Mouse (Mus musculus) embryonic facial prominence, embryonic 14.5 days (tissue): ENCODE measurements around the gene Gsta4. TPM values are rescaled to one million over a fixed set of nuclear protein-coding genes. Genes with fewer than 3 reads are reported as not detected.
"Not testable (repeated sequence)": the region's sequence is repeated elsewhere in the genome, so short reads cannot be mapped to it uniquely, and the experiment has no call there.

Source experiments
- ATAC-seq: fragments of 200-750 bp; cut with Nextera tagmentation; 2 replicates; pipeline ENCODE4 v1.8.0; 2017; ENCODE audit warnings: low read depth, moderate number of reproducible peaks, moderate TSS enrichment
- DNase-seq: peaks from one replicate; pipeline ENCODE4 v3.0.0-alpha.2; 2015; ENCODE audit warnings: low spot score
- H3K27ac ChIP-seq: fragments of 300-500 bp; sonication (generic); replicated peaks from 2 replicates; pipeline ENCODE4 v1.5.1; 2014; ENCODE audit warnings: low read depth, mild to moderate bottlenecking, low read length, moderate library complexity
- H3K27me3 ChIP-seq: fragments of 300-500 bp; sonication (generic); replicated peaks from 2 replicates; pipeline ENCODE4 v1.6.1; 2014; ENCODE audit warnings: low read length; ENCODE audit not compliant: control insufficient read depth, insufficient read depth
- H3K36me3 ChIP-seq: fragments of 300-500 bp; sonication (generic); 2 replicates; pipeline ENCODE4 v1.6.1; 2014; ENCODE audit warnings: low read length, mixed read lengths; ENCODE audit not compliant: control insufficient read depth, insufficient read depth
- H3K4me1 ChIP-seq: fragments of 300-500 bp; sonication (generic); 2 replicates; pipeline ENCODE4 v1.6.1; 2014; ENCODE audit warnings: antibody characterized with exemption, low read length; ENCODE audit not compliant: control insufficient read depth, insufficient read depth
- H3K4me2 ChIP-seq: fragments of 300-500 bp; sonication (generic); 2 replicates; pipeline ENCODE4 v1.6.1; 2014; ENCODE audit warnings: low read depth, mild to moderate bottlenecking, low read length, moderate library complexity, mixed read lengths
- H3K4me3 ChIP-seq: fragments of 300-500 bp; sonication (generic); 2 replicates; pipeline ENCODE4 v1.5.1; 2014; ENCODE audit warnings: low read depth, mild to moderate bottlenecking, low read length
- H3K9ac ChIP-seq: fragments of 300-500 bp; sonication (generic); 2 replicates; pipeline ENCODE4 v1.6.1; 2014; ENCODE audit warnings: low read depth, mild to moderate bottlenecking, low read length, moderate library complexity, mixed read lengths
- H3K9me3 ChIP-seq: fragments of 300-500 bp; sonication (generic); 2 replicates; pipeline ENCODE4 v1.6.1; 2016; ENCODE audit warnings: low read length; ENCODE audit not compliant: control insufficient read depth
- WGBS: fragments of 180-500 bp; shearing (Covaris S2); extraction: QIAGEN DNeasy Blood & Tissue Kit; methylation state at CpG from one replicate; pipeline ENCODE4 v1.1.7; 2014; 5-methylcytosine and 5-hydroxymethylcytosine counted together
- polyA plus RNA-seq: library from polyadenylated mRNA; unstranded; fragments of >200 nt; fragmentation: Nextera tagmentation; extraction: Ambion mirVana; gene quantifications from 2 replicates; pipeline ENCODE4 v1.2.1, GENCODE M21; 2014

Gene Gsta4
- polyA plus RNA-seq, 1 experiment from 2014 or later, result 70.7 TPM

GRCm38 (mm10) chr9:78228122-78228521, 45.5 kb downstream of the Gsta4 start:
- Histone ChIP-seq H3K4me2 (no peak overlapping the region), H3K4me3 (no peak overlapping the region), H3K4me1 (no peaks in the 10 kb centered on the region), H3K36me3 (no peaks in the 10 kb centered on the region), H3K9me3 (no peaks in the 10 kb centered on the region), H3K27me3 (no peaks in the 10 kb centered on the region), H3K9ac (no peak overlapping the region), H3K27ac (no peak overlapping the region)
- ATAC-seq (no peak), DNase-seq (no peak)
- WGBS, result 92% methylated on average over 2 of the region's 2 CpGs

GRCm38 (mm10) chr9:78229658-78230057, 47.1 kb downstream of the Gsta4 start:
- H3K9me3 ChIP-seq, H3K4me2 ChIP-seq, H3K4me1 ChIP-seq, H3K27me3 ChIP-seq, H3K9ac ChIP-seq, DNase-seq, H3K27ac ChIP-seq, H3K36me3 ChIP-seq, H3K4me3 ChIP-seq, ATAC-seq: not testable (repeated sequence)
- 34% methylated on average over 3 of the region's 3 CpGs for WGBS

GRCm38 (mm10) chr9:78230461-78230860, 47.9 kb downstream of the Gsta4 start, which contains the start of gene Gsta1:
Gene Gsta1, plus strand, starts transcription at chr9:78230656.
- H3K4me2 ChIP-seq, H3K4me3 ChIP-seq, H3K9ac ChIP-seq, ATAC-seq, DNase-seq, H3K4me1 ChIP-seq, H3K27ac ChIP-seq, H3K36me3 ChIP-seq, H3K9me3 ChIP-seq, H3K27me3 ChIP-seq: not testable (repeated sequence)
- WGBS, result 79% methylated on average over 1 of the region's 3 CpGs

- not testable (repeated sequence) for ATAC-seq, H3K9ac ChIP-seq, H3K27me3 ChIP-seq, H3K4me2 ChIP-seq, H3K4me1 ChIP-seq, H3K9me3 ChIP-seq, H3K36me3 ChIP-seq, H3K4me3 ChIP-seq, H3K27ac ChIP-seq, DNase-seq
- WGBS, result no CpG with 5 or more reads among the region's 10 CpGs
Measured at GRCm38 (mm10) chr9:78233121-78233695, 50.6 kb downstream of the Gsta4 start.

GRCm38 (mm10) chr9:78255683-78256470, 73.3 kb downstream of the Gsta4 start:
- not testable (repeated sequence) for H3K4me2 ChIP-seq, H3K27ac ChIP-seq, H3K36me3 ChIP-seq, H3K4me1 ChIP-seq, H3K4me3 ChIP-seq, H3K9ac ChIP-seq, H3K9me3 ChIP-seq, DNase-seq, ATAC-seq, H3K27me3 ChIP-seq
- 54% methylated on average over 3 of the region's 4 CpGs for WGBS

GRCm38 (mm10) chr9:78256914-78257313, 74.3 kb downstream of the Gsta4 start, which contains the start of gene Gm3776:
Gene Gm3776, plus strand, starts transcription at chr9:78257129.
- not testable (repeated sequence) for H3K4me1 ChIP-seq, DNase-seq, H3K4me2 ChIP-seq, H3K9ac ChIP-seq, H3K4me3 ChIP-seq, H3K36me3 ChIP-seq, H3K27ac ChIP-seq, H3K27me3 ChIP-seq, H3K9me3 ChIP-seq, ATAC-seq
- WGBS, result 80% methylated on average over 1 of the region's 3 CpGs

Other genes starting within 250 kb of the Gsta4 start
- 0.08 TPM in 1 of 2 replicates, not detected in the other for gene Gcm1, start 130.8 kb upstream of the Gsta4 start, polyA plus RNA-seq
- 43.5 and 46.5 TPM in 2 replicates for gene Fbxo9, start 73.7 kb upstream of the Gsta4 start, polyA plus RNA-seq
- gene Ick, start 73.6 kb upstream of the Gsta4 start, polyA plus RNA-seq, result 23.4 and 23.6 TPM in 2 replicates
- gene Gsta1, start 47.9 kb downstream of the Gsta4 start, polyA plus RNA-seq, result 1.00 and 2.6 TPM in 2 replicates
- 0.60 and 2.0 TPM in 2 replicates for gene Gm3776, start 74.4 kb downstream of the Gsta4 start, polyA plus RNA-seq
- not detected in 2 replicates for gene Gm10639, start 107.1 kb downstream of the Gsta4 start, polyA plus RNA-seq
- not detected in 2 replicates for gene Omt2a, start 132.0 kb downstream of the Gsta4 start, polyA plus RNA-seq
- not detected in 2 replicates for gene Omt2b, start 144.8 kb downstream of the Gsta4 start, polyA plus RNA-seq
- gene Gsta2, start 173.0 kb downstream of the Gsta4 start, polyA plus RNA-seq, result 4.9 and 5.5 TPM in 2 replicates
- 0.37 TPM in 1 of 2 replicates, not detected in the other for gene Dppa5a, start 185.4 kb downstream of the Gsta4 start, polyA plus RNA-seq
- 3.1 and 3.7 TPM in 2 replicates for gene Ooep, start 196.0 kb downstream of the Gsta4 start, polyA plus RNA-seq
- 0.30 and 0.32 TPM in 2 replicates for gene Ddx43, start 213.0 kb downstream of the Gsta4 start, polyA plus RNA-seq